Mouse (Mus musculus) bone marrow macrophage, adult 2 months (primary cell): ENCODE data around the gene Flt3. TPM values are rescaled to one million over a fixed set of nuclear protein-coding genes. Genes with fewer than 3 reads are reported as not detected.

Source experiments
- H3K27ac ChIP-seq: 2 replicates; pipeline ENCODE4 v1.5.1; 2012; ENCODE audit warnings: low read depth, low read length; ENCODE audit not compliant: insufficient read depth
- H3K4me1 ChIP-seq: 2 replicates; pipeline ENCODE4 v1.6.1; 2012; ENCODE audit warnings: low read length; ENCODE audit not compliant: control insufficient read depth, insufficient read depth
- H3K4me3 ChIP-seq: 2 replicates; pipeline ENCODE4 v1.5.1; 2012; ENCODE audit warnings: mild to moderate bottlenecking, low read length, moderate library complexity; ENCODE audit not compliant: insufficient read depth
- CTCF ChIP-seq: IDR thresholded peaks from 2 replicates; pipeline ENCODE4 v1.5.1; 2012; ENCODE audit warnings: low read depth, mild to moderate bottlenecking, low read length, moderate library complexity
- POLR2A ChIP-seq: IDR thresholded peaks from 2 replicates; pipeline ENCODE4 v1.6.1; 2012; ENCODE audit warnings: mild to moderate bottlenecking, low read depth, low read length, borderline replicate concordance
- polyA plus RNA-seq: library from polyadenylated mRNA; stranded (reverse); fragments of >200 nt; gene quantifications from 2 replicates; pipeline ENCODE4 v1.2.4, GENCODE M21; 2012; ENCODE audit not compliant: missing spikeins, insufficient read depth, insufficient read length

Gene Flt3
- polyA plus RNA-seq, 1 experiment: not detected

DNA sequence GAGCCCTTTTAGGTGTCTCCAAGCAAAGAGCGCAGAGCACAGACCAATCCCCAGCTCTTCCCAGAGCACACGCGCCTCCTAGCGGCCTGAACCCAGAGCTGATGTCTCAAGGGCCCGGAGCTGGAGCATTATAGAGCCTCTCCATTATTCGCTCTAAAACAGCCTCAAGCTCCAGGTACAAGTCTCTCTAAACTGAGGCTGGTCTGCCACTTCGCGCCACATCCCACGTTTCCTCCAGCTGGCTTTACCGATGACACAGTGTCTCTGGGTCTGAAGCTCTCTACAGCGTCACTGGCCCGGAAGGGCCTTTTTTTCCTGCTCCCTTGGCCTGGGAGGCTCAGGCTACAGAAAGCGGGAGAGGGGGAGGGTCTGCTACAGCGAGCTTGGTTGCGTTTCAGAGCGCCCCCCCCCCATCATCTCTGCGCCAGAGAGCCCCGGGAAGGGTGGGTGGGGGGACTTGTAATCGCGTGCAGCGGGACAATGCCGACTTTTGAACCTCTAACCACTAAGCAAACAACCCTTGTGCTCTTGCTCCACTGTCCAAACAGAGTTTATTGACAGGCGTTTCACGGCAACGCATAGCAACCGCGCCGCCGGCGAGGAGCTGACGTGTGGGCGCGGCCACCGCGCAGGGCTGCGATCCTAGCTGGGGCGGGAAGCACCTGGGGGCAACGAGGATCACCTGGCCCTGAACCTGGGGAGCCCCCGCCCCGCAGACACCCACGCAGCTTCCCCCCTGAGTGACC lies 100.9 kb downstream of the Flt3 start:
- peak; percentile 51; the same call in 1 of the 2 replicates for TF ChIP-seq CTCF
- TF ChIP-seq POLR2A: no peak
- Histone ChIP-seq H3K4me1 (no peaks in the 10 kb centered on the region; the same call in 1 of the 2 replicates), H3K4me3 (no peak overlapping the region), H3K27ac (no peak overlapping the region)

DNA sequence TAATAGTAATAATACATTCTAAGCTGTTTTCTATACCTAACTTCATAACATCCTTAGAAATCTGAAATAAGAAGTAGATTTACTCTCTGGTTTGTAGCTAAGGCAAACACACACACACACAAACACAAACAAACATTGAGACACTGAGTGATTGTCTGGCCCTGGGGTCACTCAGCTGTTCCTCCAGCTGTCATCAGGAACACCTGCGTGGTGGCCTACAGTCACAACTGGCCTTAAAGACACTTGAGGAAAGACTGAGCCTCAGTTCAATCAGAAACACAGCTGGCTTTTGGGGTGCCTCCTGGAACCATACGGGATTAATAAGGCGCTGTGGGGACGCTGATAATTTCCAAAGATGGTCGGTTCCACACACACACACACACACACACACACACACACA lies 103.0 kb downstream of the Flt3 start:
- TF ChIP-seq CTCF (no peak), POLR2A (no peak)
- no peak overlapping the region for H3K27ac ChIP-seq
- H3K4me3 ChIP-seq: no peak overlapping the region
- H3K4me1 ChIP-seq: peaks cover 4% of the 10 kb centered on the region

DNA sequence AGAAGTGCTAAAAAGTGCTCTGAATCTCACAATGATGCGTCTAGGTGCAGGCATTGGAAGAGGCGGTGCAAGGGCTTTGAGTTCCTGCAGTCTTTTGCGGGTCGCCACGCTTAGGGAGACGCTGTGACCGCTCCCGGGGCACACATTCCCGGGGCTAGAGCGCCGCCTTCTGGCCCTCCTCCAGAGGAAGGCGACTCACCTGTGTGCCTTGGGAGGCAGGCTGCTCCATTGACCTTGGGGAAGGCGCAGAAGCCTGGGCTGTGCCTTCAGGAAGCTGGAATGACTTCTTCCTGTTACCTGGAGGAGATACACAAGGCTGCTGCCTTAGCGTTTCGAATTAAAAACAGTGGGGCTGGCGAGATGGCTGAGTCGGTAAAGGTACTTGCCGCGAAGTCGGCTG lies 106.2 kb downstream of the Flt3 start:
- Histone ChIP-seq H3K4me3 (no peak overlapping the region), H3K4me1 (peaks cover 6% of the 10 kb centered on the region), H3K27ac (no peak overlapping the region)
- no peak for TF ChIP-seq POLR2A
- no peak for TF ChIP-seq CTCF

DNA sequence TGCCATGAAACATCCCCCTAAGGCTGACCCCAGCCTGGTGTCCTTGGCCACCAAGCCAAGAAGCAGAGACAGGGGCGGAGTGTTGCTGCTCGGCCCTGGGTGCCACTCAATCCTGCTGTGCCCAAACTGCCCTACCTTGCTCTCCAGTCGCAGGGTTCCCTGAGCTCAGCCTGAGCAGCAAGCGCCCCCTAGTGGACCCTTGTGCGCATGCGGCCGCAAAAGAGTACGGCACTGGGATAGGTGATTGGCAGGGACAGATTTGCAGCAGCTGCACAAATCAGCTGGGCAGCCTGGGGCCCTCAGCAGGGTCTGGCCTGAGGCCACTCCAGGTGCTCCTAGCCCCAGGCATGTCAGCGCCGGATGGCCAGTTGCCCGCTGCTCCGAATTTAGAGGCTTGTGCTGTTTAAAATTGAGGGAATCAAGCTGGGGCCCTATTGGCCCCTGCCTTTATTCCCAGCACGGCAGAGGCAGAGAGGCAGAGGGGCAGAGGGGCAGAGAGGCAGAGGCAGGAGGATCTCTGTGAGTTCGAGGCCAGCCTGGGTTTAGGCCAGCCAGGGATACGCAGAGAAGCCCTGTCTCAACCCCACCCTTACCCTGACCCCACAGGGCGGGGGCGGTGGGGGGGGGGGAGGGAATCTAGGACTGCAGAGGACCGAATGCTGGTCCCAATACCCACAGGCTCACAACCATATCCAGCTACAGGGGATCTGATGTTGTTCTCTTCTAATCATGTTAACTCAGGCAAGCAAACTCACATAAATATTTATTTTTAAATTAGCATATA lies 107.0 kb downstream of the Flt3 start:
- H3K27ac ChIP-seq: no peak overlapping the region
- no peak overlapping the region for H3K4me3 ChIP-seq
- H3K4me1 ChIP-seq: peaks cover 6% of the 10 kb centered on the region
- TF ChIP-seq POLR2A (no peak), CTCF (peak; percentile 83)

DNA sequence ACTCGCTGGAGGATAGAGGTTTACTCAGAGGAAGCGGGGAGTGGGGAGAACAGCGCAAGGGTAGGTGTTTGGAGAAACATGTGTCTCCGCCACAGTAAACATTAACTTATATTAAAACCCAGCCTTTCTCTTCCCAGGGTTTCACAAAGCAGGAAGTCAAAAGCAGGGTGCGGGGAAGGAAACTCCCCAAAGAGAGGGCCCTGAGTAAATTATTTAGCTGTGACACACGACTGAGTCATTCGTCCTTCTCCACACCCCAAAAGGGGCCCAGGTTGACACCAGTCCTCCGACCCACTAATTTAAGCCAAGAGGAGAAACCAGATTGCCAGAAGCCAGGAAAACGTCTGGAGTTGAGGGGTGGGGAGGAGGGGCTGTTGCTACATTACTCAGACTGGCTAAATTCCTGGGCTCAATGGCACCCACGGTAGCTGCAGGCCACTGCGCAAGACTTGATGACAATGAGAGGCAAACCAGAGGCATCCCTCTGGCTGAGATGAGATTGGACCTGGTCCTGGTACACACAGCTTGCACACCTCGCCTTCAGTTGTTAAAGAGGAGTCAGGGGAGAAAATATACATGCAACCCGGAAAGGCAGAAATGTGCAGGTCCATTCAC lies 107.7 kb downstream of the Flt3 start:
- no peak for TF ChIP-seq CTCF
- H3K4me1 ChIP-seq: peaks cover 6% of the 10 kb centered on the region
- no peak overlapping the region for H3K27ac ChIP-seq
- H3K4me3 ChIP-seq: no peak overlapping the region

DNA sequence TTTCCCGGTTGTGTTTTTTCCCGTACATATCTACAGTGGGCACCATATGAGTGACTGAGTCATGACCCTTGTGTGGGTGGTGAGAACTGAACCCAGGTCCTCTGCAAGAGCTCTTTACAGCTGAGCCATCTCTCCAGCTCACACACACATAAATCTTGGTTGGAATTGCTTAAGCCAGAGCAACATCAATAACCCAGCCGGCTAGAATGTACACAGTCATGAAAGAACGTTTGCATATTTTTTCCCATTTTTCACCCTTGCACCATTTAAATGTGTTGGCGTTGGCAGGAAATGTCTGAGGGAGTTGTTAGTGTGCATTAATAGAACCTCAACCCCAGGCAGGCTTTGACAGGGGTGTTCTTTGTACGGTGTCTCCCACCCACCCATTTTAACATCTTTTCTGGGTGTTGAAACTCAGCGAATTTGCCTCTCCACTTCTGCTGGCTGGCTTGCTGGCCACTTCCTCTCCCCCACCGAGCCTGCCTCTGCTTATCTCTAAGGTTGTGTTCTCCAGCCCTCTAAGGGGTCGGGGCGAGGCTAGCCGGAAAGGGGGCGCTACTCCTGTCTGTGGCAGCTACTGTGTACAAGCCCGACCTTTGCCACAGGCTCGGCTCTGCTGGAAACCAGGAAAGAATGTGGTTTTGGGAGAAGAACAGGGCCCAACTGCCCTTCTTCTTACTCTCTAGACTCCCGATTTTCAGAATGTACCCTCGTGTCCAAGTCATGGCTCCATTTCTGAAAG lies 108.4 kb downstream of the Flt3 start:
- H3K4me3 ChIP-seq: no peak overlapping the region
- H3K27ac ChIP-seq: no peak overlapping the region
- peaks cover 6% of the 10 kb centered on the region for H3K4me1 ChIP-seq
- TF ChIP-seq CTCF (no peak), POLR2A (no peak)

DNA sequence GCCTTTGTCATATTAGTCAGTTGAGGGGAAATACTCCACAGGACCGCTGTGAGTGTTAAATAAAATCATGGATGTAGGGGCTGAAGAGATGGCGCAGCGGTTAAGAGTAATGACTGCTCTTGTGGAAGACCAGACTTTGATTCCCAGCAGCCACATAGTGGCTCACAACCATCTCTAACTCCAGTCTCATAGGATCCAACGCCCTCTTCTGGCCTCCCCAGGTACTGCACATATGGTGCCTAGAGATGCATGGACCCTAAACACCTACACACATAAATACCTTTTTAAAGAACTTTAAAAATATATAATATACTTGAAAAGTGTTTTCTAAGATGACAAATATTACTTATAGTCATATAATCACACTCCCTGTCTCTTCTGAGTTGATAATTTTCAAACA lies 115.9 kb downstream of the Flt3 start:
- H3K27ac ChIP-seq: no peak overlapping the region
- no peaks in the 10 kb centered on the region for H3K4me1 ChIP-seq
- H3K4me3 ChIP-seq: no peak overlapping the region
- TF ChIP-seq CTCF: no peak
- TF ChIP-seq POLR2A: no peak

Other genes with a start within 250 kb of the Flt3 start
- not detected in 2 replicates for gene Gsx1, start 211.8 kb downstream of the Flt3 start, polyA plus RNA-seq
- not detected in 2 replicates for gene Pdx1, start 130.5 kb downstream of the Flt3 start, polyA plus RNA-seq
- not detected in 2 replicates for gene Cdx2, start 93.2 kb downstream of the Flt3 start, polyA plus RNA-seq
- not detected in 2 replicates for gene Urad, start 78.0 kb downstream of the Flt3 start, polyA plus RNA-seq
- gene Pan3, start 29.7 kb upstream of the Flt3 start, polyA plus RNA-seq: 150 TPM in 2 replicates